Mouse (Mus musculus): Measurements from ENCODE around the gene Lfng. TPM values are rescaled to one million over a fixed set of nuclear protein-coding genes. Genes with fewer than 3 reads are reported as not detected.

Lfng gene
- total RNA-seq, 4 experiments from 2014 or later: 19.9 to 24.1 (median 22.3) TPM

DNA sequence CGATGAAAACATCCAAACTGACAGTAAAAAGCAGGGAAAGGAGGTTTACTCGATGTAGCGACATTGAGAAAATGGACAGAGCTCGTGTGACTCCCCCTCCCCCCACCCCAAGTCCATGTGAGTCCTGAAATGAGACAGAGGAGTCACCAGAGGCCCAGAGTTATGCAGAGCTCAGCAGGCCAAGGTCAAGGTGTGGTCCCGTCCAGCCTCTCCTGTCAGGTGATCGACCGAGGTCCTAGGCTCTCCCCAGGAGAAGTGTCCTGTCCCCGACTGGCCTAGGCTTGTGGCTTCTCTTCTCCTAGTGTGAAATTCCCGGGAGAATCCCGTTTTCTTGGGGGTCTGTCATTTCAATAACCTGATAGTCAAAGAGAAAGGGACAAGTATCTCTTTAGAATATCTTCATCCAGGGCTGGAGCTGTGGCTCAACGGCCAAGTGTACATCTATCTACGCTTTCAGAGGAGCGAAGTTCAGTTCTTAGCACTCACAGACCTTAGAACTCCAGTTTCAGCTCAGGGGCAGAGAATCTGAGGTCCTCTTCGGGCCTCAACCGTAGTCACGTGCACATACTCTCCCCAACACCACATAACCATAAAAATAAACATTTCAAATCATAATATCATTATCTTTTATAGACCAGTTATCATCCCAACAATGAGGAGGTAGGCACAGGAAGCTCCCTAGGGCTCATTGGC is 17.9 kb upstream of the Lfng start:
- DNase-seq (ENCODE audit: low spot score in 2 of 2): no peak

DNA sequence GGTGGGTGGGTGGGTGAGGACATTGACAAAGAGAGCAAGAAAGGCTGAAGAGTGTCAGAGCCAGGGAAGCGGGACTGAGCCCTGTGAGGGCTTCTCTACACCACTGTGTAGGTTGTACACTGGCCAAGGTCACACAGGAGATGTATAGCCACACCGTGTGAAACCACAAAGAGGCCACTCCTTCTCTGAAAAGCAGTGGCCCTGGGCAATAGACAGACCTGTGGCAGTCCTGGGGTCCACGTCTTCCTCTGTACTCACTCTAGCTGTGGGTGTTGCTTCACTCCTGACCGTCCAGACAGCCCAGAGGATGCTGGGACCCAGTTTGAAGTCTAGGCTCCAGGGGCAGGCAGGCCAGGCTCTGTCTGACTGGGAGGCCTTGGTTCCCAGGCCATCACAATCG is 12.3 kb upstream of the Lfng start:
- no peak for DNase-seq (ENCODE audit: low spot score in 2 of 2)

DNA sequence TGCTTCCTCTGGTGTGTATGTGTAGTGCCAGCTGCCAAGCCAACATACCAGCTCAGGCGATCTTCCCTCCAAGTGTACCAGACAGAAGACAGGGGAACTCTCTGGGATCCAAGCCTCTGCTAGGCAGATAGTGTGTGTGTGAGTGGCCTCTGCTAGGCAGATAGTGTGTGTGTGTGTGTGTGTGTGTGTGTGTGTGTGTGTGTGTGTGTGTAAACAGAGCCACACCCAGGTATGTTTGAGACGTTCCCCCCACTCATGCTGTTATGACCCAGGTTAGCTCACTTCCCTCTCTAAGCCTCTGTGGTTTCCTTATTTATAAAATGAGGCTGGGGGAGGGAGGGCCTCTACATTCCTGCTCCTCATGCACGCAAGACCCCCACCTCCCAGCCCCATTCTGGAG is 10.7 kb upstream of the Lfng start:
- DNase-seq (ENCODE audit: low spot score in 2 of 2): no peak

DNA sequence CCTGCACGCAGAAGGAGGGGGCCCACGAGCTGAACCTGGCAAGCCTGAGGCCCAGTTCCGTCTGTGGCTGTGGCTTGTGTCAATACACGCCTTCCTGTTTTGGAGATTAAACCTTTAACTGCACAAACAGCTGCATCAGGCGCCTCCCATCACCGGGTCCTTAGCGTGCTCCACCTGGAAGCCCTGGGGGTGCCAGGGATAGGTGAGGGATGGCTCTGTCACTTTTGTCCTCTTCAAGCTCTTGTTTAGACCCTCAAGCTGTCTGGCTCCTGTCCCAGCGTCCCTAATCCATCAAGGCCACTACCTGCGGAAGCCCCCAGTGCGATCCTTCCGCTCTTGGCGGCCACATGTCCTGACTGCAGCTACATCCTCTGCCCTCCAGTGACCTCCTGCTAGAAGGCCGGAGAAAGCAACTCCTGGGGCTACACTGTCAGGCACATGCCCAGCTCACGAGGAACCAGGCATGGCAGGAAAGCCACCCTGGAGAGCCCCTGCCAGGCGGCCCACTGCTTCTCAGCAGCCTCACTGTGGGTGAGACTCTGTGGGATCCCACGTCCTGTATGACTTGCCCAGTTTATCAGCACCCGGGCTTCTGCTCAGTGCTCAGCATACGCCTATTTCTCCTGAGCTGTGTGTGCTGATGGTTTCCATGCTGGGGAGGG is 10.1 kb upstream of the Lfng start:
- peak in 1 of 2 experiments; percentile 15 for DNase-seq (ENCODE audit: low spot score in 2 of 2)

DNA sequence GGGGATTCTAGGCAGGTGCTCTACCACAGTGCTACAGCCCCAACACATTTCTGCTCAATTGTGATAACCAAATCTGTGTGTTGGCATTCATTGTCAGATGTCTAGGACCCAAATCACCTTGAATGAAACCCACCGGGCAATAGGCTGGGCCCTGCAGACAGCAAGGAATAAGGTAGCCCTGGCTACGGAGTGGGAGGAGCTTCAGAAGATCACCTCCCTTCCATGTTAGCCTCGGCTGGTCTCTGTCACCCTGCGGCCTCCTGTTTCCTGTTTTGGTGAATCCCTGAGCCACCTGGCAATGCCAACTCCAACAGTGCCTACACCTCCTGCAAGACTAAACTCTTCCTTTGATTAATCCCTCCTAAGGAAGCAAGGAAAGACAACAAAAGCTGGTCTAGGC is 9.3 kb upstream of the Lfng start:
- no peak for DNase-seq (ENCODE audit: low spot score in 2 of 2)

DNA sequence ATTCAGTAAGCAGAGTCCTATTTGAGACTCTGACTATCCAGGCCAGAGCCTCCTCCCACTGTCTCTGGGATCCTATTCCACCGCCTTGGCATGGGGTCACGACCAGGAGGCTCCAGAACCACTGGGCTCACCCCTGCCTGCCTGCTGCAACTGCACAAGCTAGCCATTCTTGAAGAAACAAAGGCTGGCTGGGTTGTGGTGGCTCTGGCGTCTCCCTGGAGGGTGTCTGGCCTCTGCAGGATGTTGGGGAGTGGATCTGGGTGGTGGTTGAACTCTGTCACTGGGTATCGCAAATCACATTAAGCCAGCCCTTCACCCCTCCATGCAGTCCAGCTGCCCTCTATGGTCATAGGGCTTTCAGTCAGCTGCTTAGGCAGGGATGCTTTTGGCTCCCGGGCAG is 7.2 kb upstream of the Lfng start:
- DNase-seq (ENCODE audit: low spot score in 2 of 2): no peak

DNA sequence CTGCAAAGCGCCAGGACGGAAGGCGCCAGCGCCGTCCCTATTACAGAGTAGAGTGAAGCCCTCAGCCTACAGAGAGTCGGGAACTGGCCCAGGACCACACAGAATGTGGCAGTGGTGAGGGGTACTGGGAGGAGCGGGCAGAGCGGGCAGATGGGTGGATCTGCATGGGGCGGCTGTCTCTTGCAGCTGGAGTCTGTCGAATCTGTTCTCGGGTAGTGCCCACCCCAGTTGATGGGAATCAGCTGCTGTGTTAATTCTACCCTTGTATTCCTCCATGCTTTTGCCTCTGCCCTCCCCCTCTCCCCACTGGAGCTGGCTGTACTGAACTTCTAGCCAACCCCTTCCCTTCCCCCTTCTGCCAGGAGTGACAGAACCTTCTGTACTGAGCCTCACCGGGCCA is 5.4 kb upstream of the Lfng start:
- DNase-seq (ENCODE audit: low spot score in 2 of 2): no peak

DNA sequence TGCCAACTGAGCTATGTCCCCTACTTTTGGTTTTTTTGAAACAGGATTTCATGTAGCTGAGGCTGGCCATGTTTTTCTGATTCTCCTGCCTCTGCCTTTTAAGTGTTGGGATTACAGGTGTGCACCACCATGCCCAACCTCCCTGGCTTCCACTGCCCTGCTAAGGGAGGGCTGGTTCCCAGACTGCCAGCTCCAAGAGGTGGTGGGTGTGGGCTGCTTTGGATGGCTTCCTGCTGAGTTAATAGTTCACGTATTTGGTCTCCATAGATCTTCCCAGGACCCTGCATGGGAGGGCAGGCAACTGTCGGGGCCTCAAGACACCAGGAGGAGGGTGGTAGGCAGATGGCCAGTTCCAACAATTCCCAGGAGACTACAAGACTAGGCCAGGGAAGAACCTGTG is 4.6 kb upstream of the Lfng start:
- no peak for DNase-seq (ENCODE audit: low spot score in 2 of 2)

DNA sequence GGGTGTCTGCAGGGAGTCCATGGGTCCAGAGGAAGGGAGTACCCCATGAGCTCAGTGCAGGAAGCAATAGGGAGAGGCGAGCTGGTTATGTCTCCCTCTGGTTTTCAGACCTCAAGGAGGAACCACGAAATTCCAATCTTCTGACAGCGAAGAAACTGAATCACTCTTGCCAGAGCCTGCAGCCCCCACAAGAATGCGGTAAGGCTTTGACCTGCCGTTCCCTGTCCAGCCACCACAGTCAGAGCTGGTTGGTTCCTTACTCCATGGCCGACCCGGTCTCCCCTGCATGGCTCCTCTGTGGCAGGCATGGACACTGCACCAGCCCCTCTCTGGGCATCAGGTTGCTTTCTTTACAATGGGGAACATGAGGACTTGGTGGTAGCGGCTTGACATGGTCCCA is 2.7 kb upstream of the Lfng start:
- DNase-seq (ENCODE audit: low spot score in 2 of 2): no peak

DNA sequence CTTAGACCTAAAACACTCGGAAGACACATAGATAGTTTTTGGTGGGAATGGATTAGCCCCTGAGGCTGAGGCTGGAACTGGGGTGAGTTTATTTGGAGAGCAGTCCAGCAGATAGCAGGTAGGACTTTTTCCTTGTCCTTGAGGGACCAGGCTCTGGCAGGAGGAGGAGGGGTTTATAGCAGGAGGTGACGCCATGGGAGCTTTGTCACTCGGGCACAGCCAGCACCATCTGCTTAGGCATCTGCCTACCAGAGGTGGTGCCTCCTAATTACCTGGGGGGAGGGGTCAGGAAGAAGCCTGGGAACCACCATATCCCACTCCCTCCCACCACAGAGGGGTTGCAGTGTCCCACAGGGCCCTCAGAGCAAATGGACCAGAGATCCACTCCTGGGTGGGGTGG is 1.9 kb upstream of the Lfng start:
- no peak for DNase-seq (ENCODE audit: low spot score in 2 of 2)

DNA sequence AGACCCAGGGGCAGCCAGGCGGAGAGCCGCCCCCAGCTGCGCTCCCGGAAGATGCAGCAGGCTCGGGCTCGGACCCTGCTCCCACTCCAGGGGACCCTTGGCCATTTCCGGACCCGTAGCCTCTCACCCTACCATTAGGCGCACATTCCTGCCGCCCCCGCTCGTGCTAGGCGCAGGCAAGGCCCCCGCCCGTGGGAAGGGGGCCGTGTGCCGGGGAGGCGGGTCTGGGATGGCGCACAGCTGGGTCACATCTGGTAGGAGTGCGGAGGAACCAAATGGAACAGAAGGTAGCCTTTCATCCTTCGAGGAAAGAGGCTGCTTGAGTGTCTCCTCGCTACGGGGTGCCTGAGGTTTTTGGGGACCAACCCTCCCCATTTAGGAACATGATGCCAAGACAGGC is 734 bp upstream of the Lfng start:
- DNase-seq (ENCODE audit: low spot score in 2 of 2): no peak

DNA sequence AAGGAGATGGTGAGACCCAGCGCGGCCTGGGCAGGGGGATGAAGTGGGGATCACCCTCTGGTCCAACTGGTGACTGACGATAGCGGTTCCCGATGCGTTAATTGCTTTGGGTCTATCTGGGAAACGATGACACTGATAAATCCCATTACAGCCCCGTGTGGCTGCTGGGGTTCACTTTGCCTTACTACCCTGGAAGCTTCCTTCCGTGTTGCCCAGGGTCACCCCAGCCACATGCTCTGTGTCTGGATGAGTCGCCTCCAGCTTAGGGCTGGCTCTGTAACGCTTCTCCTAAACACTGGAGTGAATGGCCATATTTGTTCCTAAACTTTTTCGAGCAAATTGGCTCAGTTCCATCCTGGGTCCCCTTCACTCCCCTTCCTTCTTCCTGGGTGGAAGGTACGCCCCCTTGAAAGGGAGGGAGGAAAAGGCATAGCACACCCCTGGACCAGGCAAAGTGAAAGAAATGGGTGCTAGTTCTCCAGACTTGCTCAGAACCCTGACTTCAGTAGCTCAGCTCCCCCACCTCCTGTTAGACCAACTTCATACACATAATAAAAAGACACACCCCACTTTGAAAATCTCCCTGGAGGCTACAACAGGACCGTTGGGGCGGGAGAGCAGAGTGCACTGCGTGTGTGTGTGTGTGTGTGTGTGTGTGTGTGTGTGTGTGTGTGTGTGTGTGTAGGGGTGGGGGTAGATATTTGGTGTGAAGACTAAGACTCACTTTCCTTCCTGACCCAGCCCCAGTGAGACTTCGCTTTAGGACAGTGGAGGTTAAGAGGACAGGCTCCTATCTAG is 915 bp downstream of the Lfng start:
- no peak for DNase-seq (ENCODE audit: low spot score in 2 of 2)

DNA sequence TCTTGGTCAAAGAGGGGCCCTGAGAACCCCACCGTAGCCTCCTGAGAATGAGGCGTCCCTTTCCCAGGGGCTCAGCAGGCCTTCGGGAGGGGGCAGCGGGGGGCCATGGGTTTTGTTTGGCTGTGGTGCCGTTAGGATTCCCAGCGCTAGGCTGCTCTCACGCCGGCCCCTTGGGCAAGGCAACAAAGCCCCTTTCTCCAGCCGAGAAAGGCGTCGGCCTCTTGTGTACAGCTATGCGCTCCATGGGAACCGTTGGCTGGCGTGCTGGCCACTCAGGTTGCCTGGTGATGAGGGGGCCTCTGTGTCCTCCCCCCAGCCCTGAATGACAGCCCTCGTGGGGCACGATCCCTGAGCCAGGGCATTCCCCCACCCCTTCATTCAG is 1.5 kb downstream of the Lfng start:
- no peak for DNase-seq (ENCODE audit: low spot score in 2 of 2)

DNA sequence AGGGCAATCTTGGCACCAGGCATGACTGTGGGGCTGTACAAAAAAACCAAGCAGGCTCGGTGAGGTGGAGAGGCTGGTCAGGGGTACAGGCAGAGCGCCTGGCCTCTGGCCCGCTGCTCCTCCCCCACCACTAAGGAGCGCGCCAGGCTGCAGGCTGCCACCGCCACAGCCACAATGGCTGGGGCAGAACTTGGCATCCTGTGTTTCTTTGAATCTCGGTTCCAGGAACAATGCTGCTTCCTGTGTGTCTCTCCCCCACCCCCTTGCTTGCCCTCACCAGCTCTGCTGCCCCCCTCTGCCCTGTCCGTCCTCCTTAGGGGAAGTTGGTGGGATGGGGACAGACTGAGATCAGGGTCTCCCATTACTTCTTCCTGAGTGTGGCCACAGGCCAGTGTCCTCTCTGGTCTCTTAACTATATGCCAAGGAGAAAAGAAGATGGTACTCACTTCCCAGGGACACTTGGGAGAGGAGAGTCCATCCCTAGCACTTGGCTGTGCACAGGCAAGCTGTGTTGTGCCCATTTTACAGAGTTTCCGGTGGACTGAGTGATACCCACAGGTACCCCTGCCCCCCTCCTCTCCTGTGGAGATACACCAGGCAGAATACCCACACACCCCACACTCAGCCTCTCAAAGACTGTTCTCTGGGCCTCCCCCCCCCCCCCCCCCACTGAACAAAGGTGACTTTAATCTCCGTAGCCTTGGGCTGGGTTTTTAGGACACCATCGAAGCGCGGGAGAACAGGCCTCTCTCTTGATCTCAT is 2.6 kb downstream of the Lfng start:
- DNase-seq (ENCODE audit: low spot score in 2 of 2): peak in 1 of 2 experiments; percentile 64

DNA sequence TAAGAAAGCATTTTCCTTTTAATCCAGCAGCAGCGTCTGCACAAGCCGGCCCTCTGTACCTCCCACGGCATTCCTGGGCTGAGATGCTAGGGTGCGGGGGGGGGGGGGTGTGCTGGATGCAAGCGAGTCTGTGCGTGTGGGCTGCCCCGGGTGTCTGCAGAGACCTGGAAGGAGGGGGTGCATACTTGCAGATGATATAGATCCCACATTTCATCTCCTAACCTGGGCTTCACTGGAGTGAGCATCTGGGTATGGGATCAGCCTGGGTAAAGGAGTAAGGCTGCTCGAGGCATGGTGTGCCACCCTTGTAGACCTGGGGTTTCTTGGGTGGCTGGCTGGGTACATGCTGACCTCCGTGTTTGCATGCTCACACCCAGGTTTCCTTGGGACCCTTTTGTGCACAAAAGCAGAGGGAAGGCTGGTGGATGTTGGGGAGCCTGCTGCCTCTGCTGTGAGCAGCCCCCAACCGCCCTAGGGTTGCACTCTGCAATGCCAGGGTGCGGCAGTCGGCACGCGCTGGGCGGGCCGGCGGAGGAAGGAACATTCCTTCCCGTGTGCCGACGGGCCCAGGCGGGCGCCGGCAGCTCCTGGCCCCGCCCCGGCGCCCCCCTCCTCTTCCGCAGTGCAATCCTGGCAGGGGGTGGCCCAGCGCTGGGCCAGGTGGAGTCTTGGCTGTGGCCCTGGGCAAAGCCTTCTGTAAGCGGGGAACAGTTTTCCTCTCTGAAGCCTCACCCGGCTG is 3.3 kb downstream of the Lfng start:
- no peak for DNase-seq (ENCODE audit: low spot score in 2 of 2)

DNA sequence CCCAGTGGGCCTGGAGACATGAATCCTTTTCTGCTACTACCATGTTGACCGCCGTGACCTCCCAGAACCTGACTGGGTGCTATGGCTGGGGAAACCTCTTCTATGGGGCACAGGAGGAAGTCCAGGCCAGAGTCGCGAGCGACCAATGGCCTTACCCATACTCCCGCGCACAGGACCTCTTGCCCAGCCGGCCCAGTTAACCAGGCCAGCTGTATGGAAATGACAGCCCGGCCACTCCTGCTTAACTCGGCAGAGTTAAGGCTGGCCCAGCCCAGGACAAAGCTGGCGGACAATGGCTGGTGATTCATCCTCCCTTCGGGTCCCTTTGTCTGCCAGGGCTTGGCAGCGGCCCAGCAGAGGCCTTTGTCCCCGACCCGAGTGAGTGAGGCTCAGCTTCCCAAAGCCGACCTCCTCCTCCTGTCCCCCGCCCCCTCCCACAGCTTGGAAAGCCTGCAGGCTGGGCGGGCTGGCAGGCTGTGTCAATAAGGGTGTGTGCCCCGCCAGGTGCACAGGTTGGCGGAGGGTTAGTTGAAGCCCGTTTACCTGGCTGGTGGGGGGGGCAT is 4.0 kb downstream of the Lfng start:
- DNase-seq (ENCODE audit: low spot score in 2 of 2): peak in 1 of 2 experiments; percentile 75

DNA sequence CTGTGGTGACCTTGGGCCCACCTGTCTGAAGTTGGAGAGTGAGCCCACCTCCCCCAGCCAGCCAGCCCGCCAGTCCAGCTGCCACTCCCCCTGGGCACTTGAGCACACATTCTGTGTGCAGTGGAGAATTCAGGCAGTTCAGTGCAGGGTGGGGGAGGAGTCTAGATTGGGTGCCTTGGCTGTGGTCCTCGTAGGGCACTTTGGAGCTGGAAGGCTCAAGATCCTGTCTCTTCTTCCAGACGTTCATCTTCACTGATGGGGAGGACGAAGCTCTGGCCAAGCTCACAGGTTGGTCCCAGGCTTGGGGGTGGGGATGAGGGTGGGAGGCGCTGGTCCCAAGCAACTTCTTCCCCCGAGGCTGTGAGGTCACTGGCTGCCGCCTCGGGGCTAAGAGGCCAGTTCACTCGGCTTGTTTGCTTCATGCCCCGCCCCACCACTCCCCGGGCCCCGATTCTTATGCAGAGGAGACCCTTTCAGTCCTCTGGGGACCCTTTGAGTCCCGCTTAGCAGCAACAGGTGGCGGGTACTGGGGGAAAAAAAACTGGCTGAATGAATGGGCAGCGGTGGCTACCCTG is 4.6 kb downstream of the Lfng start:
- no peak for DNase-seq (ENCODE audit: low spot score in 2 of 2)

DNA sequence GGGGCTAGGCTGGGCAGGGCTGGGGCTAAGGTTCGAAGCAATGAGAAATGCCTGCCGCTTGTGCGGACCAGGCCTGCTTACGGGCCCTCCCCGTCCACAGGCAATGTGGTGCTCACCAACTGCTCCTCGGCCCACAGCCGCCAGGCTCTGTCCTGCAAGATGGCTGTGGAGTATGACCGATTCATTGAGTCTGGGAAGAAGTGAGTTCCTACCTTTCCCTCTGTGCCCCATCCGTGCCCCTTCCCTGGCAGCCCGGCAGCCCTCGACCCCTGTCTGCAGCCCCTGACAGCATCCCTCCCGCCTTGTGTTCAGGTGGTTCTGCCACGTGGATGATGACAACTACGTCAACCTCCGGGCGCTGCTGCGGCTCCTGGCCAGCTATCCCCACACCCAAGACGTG is 5.1 kb downstream of the Lfng start:
- no peak for DNase-seq (ENCODE audit: low spot score in 2 of 2)

DNA sequence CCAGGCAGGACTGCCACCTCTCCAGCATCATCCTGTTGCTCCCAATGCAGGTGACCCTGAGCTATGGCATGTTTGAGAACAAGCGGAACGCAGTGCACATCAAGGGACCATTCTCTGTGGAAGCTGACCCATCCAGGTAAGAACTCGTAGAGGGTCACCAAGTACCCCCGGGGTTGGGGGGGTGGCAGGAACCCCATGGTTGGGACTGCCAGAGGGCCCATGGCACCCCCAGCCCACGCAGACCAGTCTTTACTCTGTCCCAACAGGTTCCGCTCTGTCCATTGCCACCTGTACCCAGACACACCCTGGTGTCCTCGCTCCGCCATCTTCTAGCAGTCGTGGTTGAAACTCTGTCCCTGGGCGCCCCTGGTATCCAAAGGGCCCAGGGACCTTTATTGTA is 7.0 kb downstream of the Lfng start:
- no peak for DNase-seq (ENCODE audit: low spot score in 2 of 2)

DNA sequence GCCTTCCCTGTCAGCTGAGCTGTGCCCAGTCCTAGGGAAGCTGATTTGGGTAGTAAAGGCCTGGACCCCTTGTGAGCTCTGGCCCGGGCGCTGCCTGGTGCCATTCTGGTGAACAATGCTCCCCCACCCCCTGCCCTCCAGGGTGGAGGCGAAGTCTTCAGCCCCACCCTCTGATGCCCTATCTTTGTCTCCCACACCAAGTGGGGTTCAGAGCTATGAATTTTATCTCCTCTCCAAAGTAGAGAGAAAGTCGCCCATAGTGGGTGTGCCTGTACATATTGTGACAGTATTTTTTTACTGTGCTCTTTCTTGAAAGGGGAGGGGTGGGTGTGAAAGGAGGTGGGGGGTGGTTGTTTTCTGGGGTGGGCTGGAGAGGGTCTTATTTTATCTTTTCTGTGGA is 7.7 kb downstream of the Lfng start:
- no peak for DNase-seq (ENCODE audit: low spot score in 2 of 2)

Data from left cerebral cortex, adult 8-10 months (tissue).